Mouse (Mus musculus) ES-E14 (cell line): ENCODE data around the gene Alk. TPM values are rescaled to one million over a fixed set of nuclear protein-coding genes. Genes with fewer than 3 reads are reported as not detected.

ENCODE experiments used
- DNase-seq: peaks from one replicate; pipeline ENCODE4 v3.0.0-alpha.2; 2013; ENCODE audit warnings: low read depth, low spot score
- H3K27ac ChIP-seq: 2 replicates; pipeline ENCODE4 v1.5.1; 2012; ENCODE audit warnings: low read depth, mild to moderate bottlenecking, low read length, moderate library complexity, mixed read lengths; ENCODE audit not compliant: poor library complexity, insufficient read depth, severe bottlenecking
- H3K36me3 ChIP-seq: 2 replicates; pipeline ENCODE4 v1.6.1; 2012; ENCODE audit warnings: mild to moderate bottlenecking, low read length, moderate library complexity, mixed read lengths; ENCODE audit not compliant: control insufficient read depth, poor library complexity, insufficient read depth, severe bottlenecking
- H3K4me1 ChIP-seq, 2 experiments: fragments of 150-350 bp in 1 of 2; sonication (generic) in 1 of 2; 2 replicates each; pipeline ENCODE4 v1.6.1; 2012; ENCODE audit warnings: low read length in 2 of 2, mild to moderate bottlenecking in 1 of 2, mixed read lengths in 1 of 2; ENCODE audit not compliant: control insufficient read depth in 2 of 2, insufficient read depth in 2 of 2, poor library complexity in 1 of 2
- H3K4me3 ChIP-seq, 2 experiments: fragments of 150-350 bp in 1 of 2; sonication (generic) in 1 of 2; 2 replicates each; pipeline ENCODE4 v1.5.1; 2012; ENCODE audit warnings: low read length in 2 of 2, low read depth in 1 of 2, mild to moderate bottlenecking in 1 of 2, mixed read lengths in 1 of 2; ENCODE audit not compliant: insufficient read depth in 1 of 2, poor library complexity in 1 of 2, severe bottlenecking in 1 of 2
- H3K9ac ChIP-seq: 2 replicates; pipeline ENCODE4 v1.6.1; 2012; ENCODE audit warnings: low read depth, mild to moderate bottlenecking, low read length, mixed read lengths; ENCODE audit not compliant: poor library complexity, insufficient read depth, severe bottlenecking
- H3K9me3 ChIP-seq: fragments of 150-350 bp; sonication (generic); 2 replicates; pipeline ENCODE4 v1.6.1; 2012; ENCODE audit warnings: low read depth, mild to moderate bottlenecking, low read length; ENCODE audit not compliant: control insufficient read depth, insufficient read depth
- CHD2 ChIP-seq: IDR thresholded peaks from 2 replicates; pipeline ENCODE4 v1.6.1; 2014; ENCODE audit warnings: mild to moderate bottlenecking, low read depth, low read length, inconsistent platforms
- HCFC1 ChIP-seq: IDR thresholded peaks from 2 replicates; pipeline ENCODE4 v1.6.1; 2012; ENCODE audit warnings: low read length, inconsistent platforms, borderline replicate concordance; ENCODE audit not compliant: insufficient read depth
- MAFK ChIP-seq: IDR thresholded peaks from 2 replicates; pipeline ENCODE4 v1.6.1; 2014; ENCODE audit warnings: mild to moderate bottlenecking, low read depth, low read length, inconsistent platforms; ENCODE audit not compliant: insufficient read depth
- ZC3H11A ChIP-seq: IDR thresholded peaks from 2 replicates; pipeline ENCODE4 v1.6.1; 2012; ENCODE audit warnings: low read depth, mild to moderate bottlenecking, inconsistent platforms, low read length, borderline replicate concordance
- ZNF384 ChIP-seq: IDR thresholded peaks from 2 replicates; pipeline ENCODE4 v1.6.1; 2012; ENCODE audit warnings: low read depth, low read length, inconsistent platforms
- in situ Hi-C, 2 experiments: fragments of 600-800 bp; cut with MboI; formaldehyde crosslinking; loops; one replicate each; pipeline ENCODE4 v1.15.1; 2025; ENCODE audit warnings: low sequenced_read_pairs in 2 of 2, inconsistent platforms in 1 of 2; ENCODE audit not compliant: unreplicated experiment in 2 of 2
- total RNA-seq: library from RNA; depleted of rRNA; stranded (reverse); fragments of 300-350 nt; gene quantifications from 2 replicates; pipeline ENCODE4 v1.2.3, GENCODE M21; 2012

Alk gene
- total RNA-seq, 1 experiment, result 0.58 TPM

- Histone ChIP-seq H3K27ac (no peak overlapping the region), H3K36me3 (no peaks in the 10 kb centered on the region), H3K4me1 (no peaks in the 10 kb centered on the region), H3K9ac (no peak overlapping the region), H3K9me3 (no peaks in the 10 kb centered on the region), H3K4me3 (no peak overlapping the region)
- in situ Hi-C loops, result no loop called here
- no peak for DNase-seq
- TF ChIP-seq ZC3H11A (peak; percentile 25; the same call in 1 of the 2 replicates), ZNF384 (no peak)
These were observed 362.4 kb downstream of the Alk start for GRCm38 (mm10) chr17:72242036-72242435.

- no peak for DNase-seq
- in situ Hi-C loops, result no loop called here
- H3K36me3 ChIP-seq, result no peaks in the 10 kb centered on the region
- H3K4me3 ChIP-seq, result no peak overlapping the region
- no peaks in the 10 kb centered on the region for H3K9me3 ChIP-seq
- no peaks in the 10 kb centered on the region for H3K4me1 ChIP-seq
- no peak overlapping the region for H3K27ac ChIP-seq
- H3K9ac ChIP-seq, result no peak overlapping the region
- TF ChIP-seq ZNF384 (no peak), ZC3H11A (no peak), HCFC1 (no peak), CHD2 (no peak), MAFK (no peak)
These were observed 367.1 kb downstream of the Alk start for GRCm38 (mm10) chr17:72237315-72237714.

- no peak for TF ChIP-seq HCFC1
- H3K4me3 ChIP-seq, result no peak overlapping the region
- no peak for DNase-seq
- H3K27ac ChIP-seq, result no peak overlapping the region
- no peaks in the 10 kb centered on the region for H3K9me3 ChIP-seq
- no peaks in the 10 kb centered on the region for H3K4me1 ChIP-seq
- no peaks in the 10 kb centered on the region for H3K36me3 ChIP-seq
- in situ Hi-C loops, result no loop called here
- no peak overlapping the region for H3K9ac ChIP-seq
These were observed 373.5 kb downstream of the Alk start for GRCm38 (mm10) chr17:72230891-72231290.

- in situ Hi-C loops, result no loop called here
- H3K9ac ChIP-seq, result no peak overlapping the region
- H3K4me3 ChIP-seq, result no peak overlapping the region
- H3K27ac ChIP-seq, result no peak overlapping the region
- H3K36me3 ChIP-seq, result no peaks in the 10 kb centered on the region
- H3K9me3 ChIP-seq, result no peaks in the 10 kb centered on the region
- H3K4me1 ChIP-seq, result no peaks in the 10 kb centered on the region
- TF ChIP-seq ZC3H11A, result no peak
- no peak for TF ChIP-seq MAFK
- TF ChIP-seq HCFC1, result no peak
- no peak for TF ChIP-seq ZNF384
- TF ChIP-seq CHD2, result no peak
- no peak for DNase-seq
These were observed 385.6 kb downstream of the Alk start for GRCm38 (mm10) chr17:72218816-72219215.

GRCm38 (mm10) chr17:72197576-72197975 lies 406.9 kb downstream of the Alk start:
- Histone ChIP-seq H3K27ac (no peak overlapping the region), H3K9ac (no peak overlapping the region), H3K4me3 (no peak overlapping the region), H3K9me3 (no peaks in the 10 kb centered on the region), H3K36me3 (no peaks in the 10 kb centered on the region), H3K4me1 (no peaks in the 10 kb centered on the region)
- TF ChIP-seq ZNF384, result no peak
- no peak for TF ChIP-seq MAFK
- no peak for TF ChIP-seq ZC3H11A
- no peak for TF ChIP-seq CHD2
- no peak for TF ChIP-seq HCFC1
- in situ Hi-C loops, result no loop called here
- DNase-seq, result no peak
